Mouse (Mus musculus): ENCODE measurements around the gene Gm5129. TPM values are rescaled to one million over a fixed set of nuclear protein-coding genes. Genes with fewer than 3 reads are reported as not detected.
A peak's percentile ranks its signal among the peaks of the same experiment; 100 is the strongest.

The Gm5129 gene
- polyA plus RNA-seq, 1 experiment from 2014 or later, result not detected

DNA sequence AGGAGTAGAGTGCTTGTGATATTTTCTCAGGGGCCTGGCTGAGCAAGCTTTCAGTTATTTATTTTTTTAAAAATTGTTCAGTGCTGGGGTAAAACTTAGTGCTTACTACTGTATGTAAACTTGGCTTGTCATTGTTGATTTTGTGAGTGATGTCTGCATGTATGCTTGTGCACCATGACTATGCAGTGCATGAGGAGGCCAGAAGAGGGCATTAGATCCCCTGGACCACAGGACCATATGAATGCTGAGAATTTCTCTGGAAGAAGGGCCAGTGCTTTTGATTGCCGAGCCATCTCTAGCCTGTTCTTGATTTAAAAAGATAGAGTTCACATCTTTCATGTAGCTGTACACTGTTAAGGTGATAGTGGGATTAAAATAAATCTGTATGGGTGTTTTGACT lies 35.2 kb upstream of the Gm5129 start:
- Histone ChIP-seq H3K9ac (ENCODE audit: low read length) (no peak overlapping the region), H3K4me1 (ENCODE audit: control insufficient read depth, insufficient read depth, low read length) (no peaks in the 10 kb centered on the region), H3K36me3 (ENCODE audit: control insufficient read depth, insufficient read depth, low read length) (peaks cover 12% of the 10 kb centered on the region), H3K4me2 (ENCODE audit: low read depth, low read length) (no peak overlapping the region), H3K27ac (ENCODE audit: low read length) (no peak overlapping the region), H3K4me3 (replicated peaks; ENCODE audit: low read length) (no peak overlapping the region), H3K27me3 (ENCODE audit: control insufficient read depth, insufficient read depth, low read length) (no peaks in the 10 kb centered on the region), H3K9me3 (replicated peaks; ENCODE audit: control insufficient read depth, low read length) (no peaks in the 10 kb centered on the region)
- 90% methylated on average over 1 of the region's 1 CpGs for WGBS
- ATAC-seq (ENCODE audit: insufficient read depth, low FRiP score), result no peak

DNA sequence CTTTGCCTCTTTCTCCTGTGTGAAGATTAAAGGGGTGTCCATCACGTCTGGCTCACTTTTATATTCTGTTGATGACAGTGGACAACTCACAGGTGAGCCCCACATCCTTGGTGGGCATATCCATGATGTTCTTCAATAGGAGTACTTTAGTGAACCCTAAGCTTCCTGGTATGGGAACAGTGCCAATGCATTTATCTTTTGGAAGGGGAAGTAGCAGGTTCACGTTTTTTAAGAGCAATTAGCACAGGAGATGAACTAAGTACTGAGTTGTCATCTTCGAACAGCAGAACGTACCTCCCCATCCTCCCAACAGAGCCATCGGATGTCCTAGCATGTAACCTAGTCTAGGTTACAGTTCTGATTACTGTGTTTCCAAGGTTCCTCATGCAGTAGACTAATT lies 23.6 kb upstream of the Gm5129 start:
- no peak overlapping the region for H3K4me2 ChIP-seq (ENCODE audit: low read depth, low read length)
- no peak for ATAC-seq (ENCODE audit: insufficient read depth, low FRiP score)
- 0 out of 2 replicates have a peak, but pooled peaks cover 8% of the 10 kb centered on the region for H3K36me3 ChIP-seq (ENCODE audit: control insufficient read depth, insufficient read depth, low read length)
- no peak overlapping the region for H3K27ac ChIP-seq (ENCODE audit: low read length)
- no peaks in the 10 kb centered on the region for H3K27me3 ChIP-seq (ENCODE audit: control insufficient read depth, insufficient read depth, low read length)
- no peak overlapping the region for H3K4me3 ChIP-seq (replicated peaks; ENCODE audit: low read length)
- H3K4me1 ChIP-seq (ENCODE audit: control insufficient read depth, insufficient read depth, low read length), result no peaks in the 10 kb centered on the region
- H3K9ac ChIP-seq (ENCODE audit: low read length), result no peak overlapping the region
- no peaks in the 10 kb centered on the region for H3K9me3 ChIP-seq (replicated peaks; ENCODE audit: control insufficient read depth, low read length)
- 76% methylated on average over 5 of the region's 5 CpGs for WGBS

DNA sequence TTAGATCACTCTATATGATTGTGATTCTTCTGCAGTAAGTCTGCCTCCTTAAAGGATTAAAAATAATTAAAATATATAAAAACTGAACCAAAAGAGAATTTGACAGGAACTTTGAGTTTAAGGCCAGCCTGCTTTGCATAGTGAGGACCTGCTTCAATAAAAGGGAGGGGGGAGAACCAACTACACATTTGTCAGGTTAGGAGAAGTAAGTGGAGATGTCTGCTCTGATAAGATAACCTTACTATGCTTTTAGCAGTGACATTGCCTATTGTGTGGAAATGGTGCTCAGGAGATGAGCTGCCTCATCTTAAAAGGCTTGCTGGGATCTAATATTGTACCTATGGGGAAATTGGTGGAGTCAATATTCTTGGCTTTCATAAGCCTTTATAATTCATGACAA lies 17.2 kb upstream of the Gm5129 start:
- Histone ChIP-seq H3K27ac (ENCODE audit: low read length) (no peak overlapping the region), H3K9me3 (replicated peaks; ENCODE audit: control insufficient read depth, low read length) (no peaks in the 10 kb centered on the region), H3K4me1 (ENCODE audit: control insufficient read depth, insufficient read depth, low read length) (no peaks in the 10 kb centered on the region), H3K27me3 (ENCODE audit: control insufficient read depth, insufficient read depth, low read length) (no peaks in the 10 kb centered on the region), H3K9ac (ENCODE audit: low read length) (no peak overlapping the region), H3K4me3 (replicated peaks; ENCODE audit: low read length) (no peak overlapping the region), H3K36me3 (ENCODE audit: control insufficient read depth, insufficient read depth, low read length) (peaks cover 18% of the 10 kb centered on the region), H3K4me2 (ENCODE audit: low read depth, low read length) (no peak overlapping the region)
- ATAC-seq (ENCODE audit: insufficient read depth, low FRiP score), result no peak

DNA sequence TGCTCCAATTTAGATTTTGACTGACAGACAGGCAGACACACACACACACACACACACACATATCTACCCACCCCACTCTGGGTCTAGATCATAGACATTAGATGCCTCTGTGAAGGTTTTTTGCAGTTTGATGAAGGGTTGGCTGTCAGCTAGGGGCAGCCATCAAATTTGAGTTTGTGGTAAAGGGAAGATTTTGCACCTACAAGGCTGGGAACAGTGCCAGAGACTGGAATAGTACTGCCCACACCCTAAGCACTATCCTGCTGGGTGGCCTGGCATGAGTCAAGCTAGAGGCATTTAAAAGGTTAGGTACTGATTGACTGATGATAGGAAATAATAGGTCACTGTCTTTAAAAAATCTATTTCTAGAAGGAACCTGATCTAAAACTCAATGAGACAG lies 15.6 kb upstream of the Gm5129 start:
- H3K4me3 ChIP-seq (replicated peaks; ENCODE audit: low read length), result no peak overlapping the region
- H3K27me3 ChIP-seq (ENCODE audit: control insufficient read depth, insufficient read depth, low read length), result no peaks in the 10 kb centered on the region
- no peaks in the 10 kb centered on the region for H3K4me1 ChIP-seq (ENCODE audit: control insufficient read depth, insufficient read depth, low read length)
- peaks cover 18% of the 10 kb centered on the region for H3K36me3 ChIP-seq (ENCODE audit: control insufficient read depth, insufficient read depth, low read length)
- no peak overlapping the region for H3K4me2 ChIP-seq (ENCODE audit: low read depth, low read length)
- H3K27ac ChIP-seq (ENCODE audit: low read length), result no peak overlapping the region
- H3K9me3 ChIP-seq (replicated peaks; ENCODE audit: control insufficient read depth, low read length), result no peaks in the 10 kb centered on the region
- no peak for ATAC-seq (ENCODE audit: insufficient read depth, low FRiP score)
- no peak overlapping the region for H3K9ac ChIP-seq (ENCODE audit: low read length)

DNA sequence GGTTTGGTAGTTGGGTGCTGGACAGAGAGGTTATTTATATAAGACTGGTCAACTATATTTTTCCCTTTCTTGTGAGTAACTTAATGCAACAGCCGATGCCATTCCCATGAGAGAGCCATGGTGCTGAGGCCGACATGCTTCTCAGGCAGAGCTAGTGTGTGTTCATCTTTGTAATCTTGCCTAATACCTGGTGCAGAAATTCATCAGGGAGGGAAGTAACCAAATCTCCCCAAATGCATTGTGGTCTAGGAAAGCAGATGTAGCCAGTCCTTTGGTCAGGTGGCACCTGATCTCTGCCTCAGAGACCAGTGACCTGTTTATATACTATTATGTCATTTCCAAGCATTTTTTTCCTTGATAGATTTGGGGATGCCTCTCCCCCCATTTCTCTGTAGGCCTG lies 11.9 kb upstream of the Gm5129 start:
- no peak overlapping the region for H3K4me2 ChIP-seq (ENCODE audit: low read depth, low read length)
- peaks cover 21% of the 10 kb centered on the region for H3K36me3 ChIP-seq (ENCODE audit: control insufficient read depth, insufficient read depth, low read length)
- H3K9me3 ChIP-seq (replicated peaks; ENCODE audit: control insufficient read depth, low read length), result no peaks in the 10 kb centered on the region
- 96% methylated on average over 2 of the region's 2 CpGs for WGBS
- ATAC-seq (ENCODE audit: insufficient read depth, low FRiP score), result no peak
- H3K27me3 ChIP-seq (ENCODE audit: control insufficient read depth, insufficient read depth, low read length), result no peaks in the 10 kb centered on the region
- no peak overlapping the region for H3K4me3 ChIP-seq (replicated peaks; ENCODE audit: low read length)
- no peak overlapping the region for H3K27ac ChIP-seq (ENCODE audit: low read length)
- H3K4me1 ChIP-seq (ENCODE audit: control insufficient read depth, insufficient read depth, low read length), result 0 out of 2 replicates have a peak, but pooled peaks cover 2% of the 10 kb centered on the region
- H3K9ac ChIP-seq (ENCODE audit: low read length), result no peak overlapping the region

DNA sequence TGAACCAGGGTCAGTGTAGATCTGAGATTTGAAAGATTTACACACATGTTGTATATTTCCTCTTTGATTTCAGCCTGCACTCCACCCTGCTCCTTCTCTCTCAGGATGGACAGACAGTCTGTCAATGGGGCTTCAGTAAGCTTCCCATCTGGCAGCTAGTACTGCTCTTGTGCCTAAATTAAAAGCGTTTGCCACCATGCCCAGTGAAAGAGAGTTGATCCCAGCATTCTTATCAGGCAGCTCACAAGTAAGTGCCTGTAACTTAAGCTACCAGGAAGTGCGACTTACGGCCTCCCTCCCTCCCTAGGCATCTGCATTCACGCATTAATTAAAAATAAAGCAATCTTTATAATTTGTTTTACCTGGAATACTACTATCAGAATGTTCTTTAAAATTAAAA lies 5.4 kb upstream of the Gm5129 start:
- Histone ChIP-seq H3K4me3 (replicated peaks; ENCODE audit: low read length) (no peak overlapping the region), H3K4me1 (ENCODE audit: control insufficient read depth, insufficient read depth, low read length) (peaks cover 13% of the 10 kb centered on the region), H3K36me3 (ENCODE audit: control insufficient read depth, insufficient read depth, low read length) (peaks cover 5% of the 10 kb centered on the region; the same call in 1 of the 2 replicates), H3K9ac (ENCODE audit: low read length) (no peak overlapping the region), H3K27ac (ENCODE audit: low read length) (no peak overlapping the region), H3K27me3 (ENCODE audit: control insufficient read depth, insufficient read depth, low read length) (no peaks in the 10 kb centered on the region), H3K4me2 (ENCODE audit: low read depth, low read length) (no peak overlapping the region), H3K9me3 (replicated peaks; ENCODE audit: control insufficient read depth, low read length) (no peaks in the 10 kb centered on the region)
- 68% methylated on average over 4 of the region's 4 CpGs for WGBS
- ATAC-seq (ENCODE audit: insufficient read depth, low FRiP score), result no peak

DNA sequence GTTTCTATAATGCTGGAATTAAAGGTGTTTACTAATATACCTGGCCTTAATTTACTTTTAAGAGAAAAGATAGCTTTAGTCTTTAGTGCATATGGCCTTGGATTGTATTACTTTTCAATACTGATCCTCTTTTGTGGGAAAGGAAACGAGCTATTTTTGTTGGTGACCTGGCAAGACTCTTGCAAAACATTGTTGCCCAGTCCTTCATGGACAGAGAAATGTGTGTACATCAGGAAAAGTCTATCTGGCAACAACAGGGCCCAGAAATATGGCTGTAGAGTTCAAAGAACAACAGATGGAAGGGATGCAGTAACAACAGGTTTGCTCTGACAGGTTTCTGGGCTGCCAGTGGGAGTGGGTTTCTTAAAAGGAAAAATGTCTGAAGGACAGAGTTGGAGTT lies 4.9 kb upstream of the Gm5129 start:
- Histone ChIP-seq H3K4me2 (ENCODE audit: low read depth, low read length) (no peak overlapping the region), H3K4me3 (replicated peaks; ENCODE audit: low read length) (no peak overlapping the region), H3K36me3 (ENCODE audit: control insufficient read depth, insufficient read depth, low read length) (peaks cover 5% of the 10 kb centered on the region; the same call in 1 of the 2 replicates), H3K27me3 (ENCODE audit: control insufficient read depth, insufficient read depth, low read length) (no peaks in the 10 kb centered on the region), H3K4me1 (ENCODE audit: control insufficient read depth, insufficient read depth, low read length) (peaks cover 13% of the 10 kb centered on the region), H3K27ac (ENCODE audit: low read length) (no peak overlapping the region), H3K9me3 (replicated peaks; ENCODE audit: control insufficient read depth, low read length) (no peaks in the 10 kb centered on the region), H3K9ac (ENCODE audit: low read length) (no peak overlapping the region)
- ATAC-seq (ENCODE audit: insufficient read depth, low FRiP score), result no peak
- WGBS, result 77% methylated on average over 1 of the region's 1 CpGs

DNA sequence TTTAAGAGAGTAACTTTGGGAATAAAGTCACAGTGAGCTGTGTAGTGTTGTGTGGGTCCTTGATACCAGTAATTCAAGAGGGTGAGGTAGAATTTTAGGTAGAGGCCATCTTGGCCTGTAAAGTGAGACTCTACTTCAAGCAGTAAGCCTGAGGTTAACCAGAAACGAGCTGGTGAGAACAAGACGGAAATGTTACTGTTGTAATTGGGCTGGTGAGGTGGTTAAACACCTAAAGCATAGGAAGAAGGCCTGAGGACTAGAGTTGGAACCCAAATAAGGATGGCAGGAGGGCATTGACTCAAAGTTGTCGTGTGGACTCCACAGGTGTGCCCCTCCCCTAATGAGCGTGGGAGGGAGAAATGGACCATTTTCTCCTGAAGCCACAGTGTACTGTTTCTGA lies 2.3 kb upstream of the Gm5129 start:
- Histone ChIP-seq H3K4me3 (replicated peaks; ENCODE audit: low read length) (no peak overlapping the region), H3K27ac (ENCODE audit: low read length) (no peak overlapping the region), H3K36me3 (ENCODE audit: control insufficient read depth, insufficient read depth, low read length) (peaks cover 5% of the 10 kb centered on the region; the same call in 1 of the 2 replicates), H3K4me2 (ENCODE audit: low read depth, low read length) (no peak overlapping the region), H3K27me3 (ENCODE audit: control insufficient read depth, insufficient read depth, low read length) (no peaks in the 10 kb centered on the region), H3K9me3 (replicated peaks; ENCODE audit: control insufficient read depth, low read length) (no peaks in the 10 kb centered on the region), H3K9ac (ENCODE audit: low read length) (no peak overlapping the region), H3K4me1 (ENCODE audit: control insufficient read depth, insufficient read depth, low read length) (peaks cover 13% of the 10 kb centered on the region)
- 77% methylated on average over 4 of the region's 4 CpGs for WGBS
- no peak for ATAC-seq (ENCODE audit: insufficient read depth, low FRiP score)

DNA sequence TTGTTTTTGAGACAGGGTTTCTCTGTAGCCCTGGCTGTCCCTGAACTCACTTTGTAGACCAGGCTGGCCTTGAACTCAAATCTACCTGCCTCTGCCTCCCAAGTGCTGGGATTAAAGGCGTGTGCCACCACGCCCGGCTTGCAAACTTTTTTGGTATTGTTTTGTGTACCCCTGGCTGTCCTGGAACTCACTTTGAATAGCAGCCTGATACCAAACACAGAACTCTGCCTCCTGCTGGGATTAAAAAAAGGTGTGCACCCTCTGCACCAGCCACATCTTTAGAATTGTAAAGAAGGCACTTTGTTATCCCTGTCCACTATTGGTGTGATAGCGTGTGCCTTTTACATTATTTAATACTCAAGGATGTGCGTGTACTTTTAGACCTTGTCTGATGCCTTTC lies 1.7 kb upstream of the Gm5129 start:
- no peak overlapping the region for H3K9ac ChIP-seq (ENCODE audit: low read length)
- no peak for ATAC-seq (ENCODE audit: insufficient read depth, low FRiP score)
- H3K27me3 ChIP-seq (ENCODE audit: control insufficient read depth, insufficient read depth, low read length), result no peaks in the 10 kb centered on the region
- H3K9me3 ChIP-seq (replicated peaks; ENCODE audit: control insufficient read depth, low read length), result no peaks in the 10 kb centered on the region
- H3K27ac ChIP-seq (ENCODE audit: low read length), result no peak overlapping the region
- H3K36me3 ChIP-seq (ENCODE audit: control insufficient read depth, insufficient read depth, low read length), result 0 out of 2 replicates have a peak, but pooled peaks cover 2% of the 10 kb centered on the region
- WGBS, result 84% methylated on average over 5 of the region's 5 CpGs
- peak overlapping the region; percentile 99; the same call in 1 of the 2 replicates for H3K4me3 ChIP-seq (replicated peaks; ENCODE audit: low read length)
- H3K4me2 ChIP-seq (ENCODE audit: low read depth, low read length), result peak overlapping the region; percentile 81
- H3K4me1 ChIP-seq (ENCODE audit: control insufficient read depth, insufficient read depth, low read length), result peaks cover 13% of the 10 kb centered on the region

DNA sequence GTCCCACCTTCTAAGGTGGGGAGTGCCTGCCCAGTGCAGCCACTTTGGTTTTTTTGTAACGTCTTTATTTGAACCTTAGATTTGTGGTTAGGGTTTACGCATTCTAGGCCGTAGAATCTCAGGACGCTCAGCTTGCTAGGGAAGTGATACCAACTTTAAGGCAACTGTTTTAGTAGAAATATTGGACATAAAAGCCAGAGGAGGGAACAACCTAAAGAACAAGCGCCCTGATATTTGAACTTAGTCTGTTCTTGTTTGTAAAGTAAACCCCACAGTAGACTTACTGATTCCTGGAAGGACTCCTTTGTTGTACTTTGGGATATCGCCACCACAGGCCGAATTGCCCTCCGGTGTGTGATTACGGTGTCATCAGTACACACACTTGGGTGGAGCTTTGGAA lies 1.2 kb upstream of the Gm5129 start:
- H3K9ac ChIP-seq (ENCODE audit: low read length), result peak overlapping the region; percentile 99
- no peaks in the 10 kb centered on the region for H3K36me3 ChIP-seq (ENCODE audit: control insufficient read depth, insufficient read depth, low read length)
- peaks cover 13% of the 10 kb centered on the region for H3K4me1 ChIP-seq (ENCODE audit: control insufficient read depth, insufficient read depth, low read length)
- no peaks in the 10 kb centered on the region for H3K27me3 ChIP-seq (ENCODE audit: control insufficient read depth, insufficient read depth, low read length)
- 36% methylated on average over 9 of the region's 9 CpGs for WGBS
- ATAC-seq (ENCODE audit: insufficient read depth, low FRiP score), result no peak
- peak overlapping the region; percentile 81 for H3K4me2 ChIP-seq (ENCODE audit: low read depth, low read length)
- H3K27ac ChIP-seq (ENCODE audit: low read length), result no peak overlapping the region
- peak overlapping the region; percentile 99 for H3K4me3 ChIP-seq (replicated peaks; ENCODE audit: low read length)
- H3K9me3 ChIP-seq (replicated peaks; ENCODE audit: control insufficient read depth, low read length), result no peaks in the 10 kb centered on the region
